In the genomic region with DNA sequence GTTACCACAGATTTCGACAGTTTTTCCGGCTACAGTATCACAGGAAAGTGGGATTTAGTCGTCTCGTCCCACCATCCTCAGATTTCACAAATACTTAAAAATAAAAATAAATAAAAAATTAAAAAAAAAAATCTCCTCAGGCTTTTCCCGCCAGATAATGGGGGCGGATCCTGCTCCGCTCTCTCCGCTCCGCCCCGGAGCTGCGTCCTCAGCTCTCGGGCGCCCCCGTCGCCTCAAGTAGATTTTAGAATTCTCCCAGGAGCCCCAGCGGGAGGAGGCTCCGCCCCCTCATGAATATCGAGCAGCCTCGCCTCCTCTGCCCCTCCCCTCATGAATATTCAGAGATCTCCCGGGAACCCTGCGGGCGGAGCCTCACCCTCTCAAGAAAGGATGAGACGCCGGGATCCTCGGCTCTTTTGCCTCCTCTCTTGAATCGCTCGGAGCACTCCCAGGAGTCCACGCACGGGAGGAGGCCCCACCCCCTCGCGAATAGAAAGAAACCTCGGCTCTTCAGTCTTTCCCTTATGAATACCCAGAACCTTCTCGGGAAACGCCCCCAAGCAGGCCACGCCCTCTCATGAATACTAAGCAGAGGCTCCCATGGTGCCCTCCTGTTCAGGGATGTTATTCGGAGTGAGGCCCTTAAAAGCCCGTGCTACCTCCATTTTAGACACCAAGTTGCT, we compare ENCODE assay signal across 8 mouse cellular contexts. TPM values are rescaled to one million over a fixed set of nuclear protein-coding genes. Genes with fewer than 3 reads are reported as not detected.
DNase-seq lines count a peak whose midpoint lies in the region; ATAC-seq lines count a peak whose summit lies in the region.

Gene Fbxo47, minus strand, starts transcription at position 237 of the 683 bp plus-strand sequence.

- H3K4me1 ChIP-seq in hindbrain, embryonic 14.5 days (replicated peaks; ENCODE audit: control insufficient read depth, insufficient read depth, low read length): no peaks in the 10 kb centered on the region

- H3K9me3 ChIP-seq in hindbrain, embryonic 14.5 days (ENCODE audit: control insufficient read depth, low read length): no peaks in the 10 kb centered on the region

- peak within 1 kb of the TSS; percentile 57 for H3K4me2 ChIP-seq in hindbrain, embryonic 14.5 days (replicated peaks)

- peak; percentile 99 for DNase-seq in R1 (ENCODE audit: low read depth, low spot score)
- DNase-seq in cerebellum, postnatal 25 days: peak; percentile 96 to 98
- peak; percentile 86 to 89 for DNase-seq in frontal cortex, postnatal 25 days (ENCODE audit: low spot score in 2 of 2)
- DNase-seq in hindbrain, embryonic 14.5 days (ENCODE audit: low spot score): peak; percentile 98
- peak; percentile 94 to 95 for DNase-seq in layer of hippocampus, postnatal 36 days
- peak; percentile 99 for DNase-seq in lung, postnatal 36 days
- DNase-seq in retina, postnatal 1 day: peak; percentile 99
- DNase-seq in urinary bladder, adult 18-20 months (ENCODE audit: low spot score in 2 of 2): peak; percentile 91 to 93

- H3K4me3 ChIP-seq in hindbrain, embryonic 14.5 days (replicated peaks; ENCODE audit: low read length): peak within 1 kb of the TSS; percentile 49

- H3K36me3 ChIP-seq in hindbrain, embryonic 14.5 days (replicated peaks; ENCODE audit: control insufficient read depth, insufficient read depth): no peaks in the 10 kb centered on the region

- peak; percentile 97 for ATAC-seq in hindbrain, embryonic 14.5 days (ENCODE audit: low FRiP score)

- H3K27me3 ChIP-seq in hindbrain, embryonic 14.5 days (ENCODE audit: control insufficient read depth, insufficient read depth, low read length): no peaks in the 10 kb centered on the region

- peak within 1 kb of the TSS; percentile 76 for H3K27ac ChIP-seq in hindbrain, embryonic 14.5 days

- WGBS in hindbrain, embryonic 14.5 days: 0% methylated on average over 37 of the region's 37 CpGs

- H3K9ac ChIP-seq in hindbrain, embryonic 14.5 days: peak within 1 kb of the TSS; percentile 53

RNA-seq across cellular contexts. Expression of gene Fbxo47, which starts in this region (rescaled TPM):
- 0.37 and 0.72 TPM in 2 replicates for polyA plus RNA-seq in hindbrain, embryonic 14.5 days (2014; fragmentation: Nextera tagmentation; extraction: Ambion mirVana)
- total RNA-seq in layer of hippocampus, postnatal 36 days (2021): 1 to 10 TPM; 1.5 to 2.1 TPM

Comparison
In these comparisons a context has a peak if more than half of its experiments do, and no peak if none do; other contexts are left out.
1. Peak in every context shown above with its lines: DNase-seq, ATAC-seq, H3K4me3 ChIP-seq and H3K27ac ChIP-seq.
2. Peak in DNase-seq, ATAC-seq, H3K4me3 ChIP-seq, H3K27ac ChIP-seq, H3K9ac ChIP-seq and H3K4me2 ChIP-seq in hindbrain, embryonic 14.5 days; RNA of the gene not detected or under 1 TPM.